Mouse (Mus musculus) hindbrain, embryonic 10.5 days (tissue): Measurements from ENCODE around the gene Cpvl. TPM values are rescaled to one million over a fixed set of nuclear protein-coding genes. Genes with fewer than 3 reads are reported as not detected.
A peak's percentile ranks its signal among the peaks of the same experiment; 100 is the strongest.

Source experiments
- DNase-seq: peaks from one replicate; pipeline ENCODE4 v3.0.0-alpha.2; 2017; ENCODE audit warnings: low spot score
- H3K27ac ChIP-seq: fragments of 300-500 bp; sonication (generic); 2 replicates; pipeline ENCODE4 v1.5.1; 2016; ENCODE audit warnings: mild to moderate bottlenecking, moderate library complexity
- H3K27me3 ChIP-seq: fragments of 300-500 bp; sonication (generic); 2 replicates; pipeline ENCODE4 v1.6.1; 2016; ENCODE audit warnings: mild to moderate bottlenecking; ENCODE audit not compliant: poor library complexity, insufficient read depth, severe bottlenecking
- H3K36me3 ChIP-seq: fragments of 300-500 bp; sonication (generic); 2 replicates; pipeline ENCODE4 v1.6.1; 2016; ENCODE audit warnings: mild to moderate bottlenecking, moderate library complexity
- H3K4me1 ChIP-seq: fragments of 300-500 bp; sonication (generic); replicated peaks from 2 replicates; pipeline ENCODE4 v1.6.1; 2016; ENCODE audit warnings: mild to moderate bottlenecking
- H3K4me3 ChIP-seq: fragments of 300-500 bp; sonication (generic); 2 replicates; pipeline ENCODE4 v1.5.1; 2016; ENCODE audit warnings: mild to moderate bottlenecking, moderate library complexity
- H3K9me3 ChIP-seq: fragments of 300-500 bp; sonication (generic); 2 replicates; pipeline ENCODE4 v1.6.1; 2016; ENCODE audit warnings: mild to moderate bottlenecking, moderate library complexity
- WGBS: fragments of 180-500 bp; shearing (Covaris S2); methylation state at CpG from one replicate; pipeline ENCODE4 v1.1.7; 2016; 5-methylcytosine and 5-hydroxymethylcytosine counted together
- polyA plus RNA-seq: library from polyadenylated mRNA; unstranded; fragments of >200 nt; fragmentation: Nextera tagmentation; extraction: Ambion mirVana; gene quantifications from 2 replicates; pipeline ENCODE4 v1.2.1, GENCODE M21; 2016

The Cpvl gene
- polyA plus RNA-seq, 1 experiment from 2014 or later, result 0.24 TPM

- Histone ChIP-seq H3K27me3 (no peaks in the 10 kb centered on the region), H3K4me1 (peaks cover 34% of the 10 kb centered on the region), H3K27ac (no peak overlapping the region), H3K4me3 (no peak overlapping the region), H3K9me3 (no peaks in the 10 kb centered on the region), H3K36me3 (no peaks in the 10 kb centered on the region)
- WGBS, result 38% methylated on average over 4 of the region's 4 CpGs
- DNase-seq, result no peak
Measured at GRCm38 (mm10) chr6:53948388-53949035, 30.0 kb downstream of the Cpvl start.

DNA sequence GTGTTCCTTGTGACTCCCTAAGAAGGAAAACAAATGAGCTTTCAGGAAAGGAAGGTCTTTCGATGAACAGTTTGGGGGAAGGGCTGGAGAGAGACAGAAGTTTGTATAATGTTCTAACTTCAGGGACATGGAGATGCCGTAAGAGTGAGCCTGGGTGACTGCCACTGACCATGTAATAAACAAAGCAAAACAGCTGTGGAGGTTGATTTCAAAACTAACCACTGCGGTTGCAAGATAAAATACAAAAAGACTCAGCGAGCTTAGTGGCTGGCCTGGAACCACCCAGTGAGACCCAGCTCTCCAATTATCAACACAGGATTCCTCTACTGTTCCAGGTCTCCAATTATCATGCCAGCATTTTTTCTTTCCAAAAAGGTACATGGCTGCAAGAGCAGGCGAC is 33.6 kb downstream of the Cpvl start:
- no peaks in the 10 kb centered on the region for H3K9me3 ChIP-seq
- peaks cover 4% of the 10 kb centered on the region; the same call in 1 of the 2 replicates for H3K27me3 ChIP-seq
- H3K4me3 ChIP-seq, result no peak overlapping the region
- WGBS, result 84% methylated on average over 5 of the region's 5 CpGs
- no peak for DNase-seq
- no peaks in the 10 kb centered on the region for H3K36me3 ChIP-seq
- no peak overlapping the region for H3K27ac ChIP-seq
- H3K4me1 ChIP-seq, result peaks cover 33% of the 10 kb centered on the region

GRCm38 (mm10) chr6:53944417-53944816 is 34.1 kb downstream of the Cpvl start:
- peaks cover 4% of the 10 kb centered on the region; the same call in 1 of the 2 replicates for H3K27me3 ChIP-seq
- H3K27ac ChIP-seq, result no peak overlapping the region
- no peaks in the 10 kb centered on the region for H3K9me3 ChIP-seq
- H3K4me3 ChIP-seq, result no peak overlapping the region
- H3K36me3 ChIP-seq, result no peaks in the 10 kb centered on the region
- DNase-seq, result no peak
- 88% methylated on average over 3 of the region's 3 CpGs for WGBS
- H3K4me1 ChIP-seq, result peaks cover 38% of the 10 kb centered on the region

- 85% methylated on average over 7 of the region's 7 CpGs for WGBS
- Histone ChIP-seq H3K36me3 (no peaks in the 10 kb centered on the region), H3K9me3 (no peaks in the 10 kb centered on the region), H3K27ac (no peak overlapping the region), H3K4me3 (no peak overlapping the region), H3K4me1 (peaks cover 41% of the 10 kb centered on the region), H3K27me3 (peaks cover 4% of the 10 kb centered on the region; the same call in 1 of the 2 replicates)
- no peak for DNase-seq
Measured at GRCm38 (mm10) chr6:53942190-53942831, 36.2 kb downstream of the Cpvl start.

DNA sequence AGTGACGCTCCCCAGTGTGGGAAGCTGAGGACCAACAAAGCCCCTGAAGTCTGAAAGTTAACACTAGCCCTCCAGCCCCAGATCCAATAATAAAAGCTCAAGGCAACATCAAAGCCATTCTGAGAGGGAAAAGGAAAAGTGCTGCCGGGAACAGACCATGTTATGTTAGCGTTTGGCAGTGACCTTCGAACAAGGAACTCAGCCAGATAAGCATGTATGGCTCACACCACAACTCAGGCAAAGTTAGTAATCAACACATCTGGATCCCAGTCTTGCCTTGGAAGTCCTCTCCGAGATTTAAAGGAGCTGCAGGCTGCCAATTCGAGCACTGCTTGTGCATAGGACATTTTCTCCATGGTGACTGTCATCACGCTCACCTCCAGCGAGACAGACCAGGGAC is 38.7 kb downstream of the Cpvl start:
- H3K4me3 ChIP-seq, result no peak overlapping the region
- H3K9me3 ChIP-seq, result no peaks in the 10 kb centered on the region
- no peak for DNase-seq
- H3K27me3 ChIP-seq, result peaks cover 6% of the 10 kb centered on the region; the same call in 1 of the 2 replicates
- 56% methylated on average over 8 of the region's 8 CpGs for WGBS
- H3K27ac ChIP-seq, result peak overlapping the region; percentile 19
- H3K4me1 ChIP-seq, result peaks cover 38% of the 10 kb centered on the region
- no peaks in the 10 kb centered on the region for H3K36me3 ChIP-seq

DNA sequence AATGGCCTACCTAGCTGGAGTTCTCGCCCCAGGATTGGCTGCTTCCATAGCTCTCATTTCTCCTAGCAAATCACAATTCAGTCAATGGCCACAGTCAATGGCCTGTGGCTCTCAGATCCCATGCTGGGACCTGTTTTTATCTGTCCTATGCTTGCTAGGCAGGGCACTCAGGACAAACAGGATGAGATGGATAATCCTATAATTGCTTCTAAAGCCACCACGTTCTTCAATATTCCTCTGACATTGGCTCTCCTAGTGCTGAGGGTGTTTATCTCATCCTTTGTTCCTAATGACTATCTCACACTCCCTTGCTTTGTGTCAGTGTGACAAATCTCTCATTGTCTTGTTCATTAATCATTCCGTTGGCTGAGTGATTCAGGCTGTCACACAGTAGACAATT is 39.5 kb downstream of the Cpvl start:
- Histone ChIP-seq H3K36me3 (no peaks in the 10 kb centered on the region), H3K4me3 (no peak overlapping the region), H3K9me3 (no peaks in the 10 kb centered on the region), H3K4me1 (peaks cover 38% of the 10 kb centered on the region), H3K27me3 (peaks cover 6% of the 10 kb centered on the region; the same call in 1 of the 2 replicates), H3K27ac (peak overlapping the region; percentile 19; the same call in 1 of the 2 replicates)
- DNase-seq, result peak; percentile 34
- WGBS, result 22% methylated on average over 3 of the region's 3 CpGs

DNA sequence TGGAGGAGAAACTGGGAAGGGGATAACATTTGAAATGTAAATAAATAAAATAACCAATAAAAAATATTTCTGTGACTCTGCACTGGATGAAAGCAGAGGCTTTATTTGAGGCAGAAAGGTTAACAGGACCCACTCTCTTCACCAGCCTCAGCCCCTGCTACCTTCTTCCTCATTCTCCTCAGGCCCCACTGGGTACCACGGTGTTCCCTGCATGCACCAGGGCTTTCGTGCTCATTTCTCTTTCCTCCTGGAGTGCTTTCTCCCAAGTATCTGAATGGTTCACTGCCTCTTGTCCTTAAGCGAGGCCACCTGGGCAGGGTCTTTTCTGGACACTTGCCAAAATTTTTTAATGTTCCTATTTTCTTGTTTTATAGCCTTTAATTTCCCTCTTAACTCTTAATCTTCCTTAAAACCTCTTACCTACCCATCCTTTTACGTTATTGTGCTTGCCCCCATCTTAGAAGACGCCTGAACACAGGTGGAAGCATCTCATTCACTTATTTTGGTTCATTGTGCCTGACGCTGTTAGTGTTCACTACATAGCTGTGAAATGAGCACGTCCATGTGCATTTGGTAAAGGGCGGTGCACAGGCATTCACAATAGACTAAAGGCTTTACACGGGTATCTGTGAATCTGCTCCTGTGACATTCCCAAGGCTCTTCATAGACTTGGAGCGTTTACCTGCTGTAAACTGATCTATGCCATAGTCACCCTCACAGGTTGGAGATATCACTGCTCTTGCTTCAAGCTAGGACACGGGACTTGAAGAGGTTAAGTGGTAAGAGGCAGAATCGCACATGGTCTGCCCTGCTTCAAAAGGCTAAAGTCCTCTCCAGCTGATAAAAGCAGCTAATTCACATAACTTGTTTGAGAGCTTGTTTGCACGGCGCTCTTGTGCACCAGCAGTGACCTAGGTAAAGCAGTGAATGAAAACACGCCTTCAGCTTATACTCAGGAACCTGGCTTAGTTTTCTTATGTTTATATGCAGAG is 41.0 kb downstream of the Cpvl start:
- Histone ChIP-seq H3K9me3 (no peaks in the 10 kb centered on the region), H3K4me1 (peaks cover 38% of the 10 kb centered on the region), H3K27me3 (peaks cover 6% of the 10 kb centered on the region; the same call in 1 of the 2 replicates), H3K36me3 (no peaks in the 10 kb centered on the region), H3K27ac (no peak overlapping the region), H3K4me3 (no peak overlapping the region)
- WGBS, result 82% methylated on average over 15 of the region's 15 CpGs
- DNase-seq, result no peak

- no peak for DNase-seq
- Histone ChIP-seq H3K4me1 (peaks cover 12% of the 10 kb centered on the region), H3K27ac (no peak overlapping the region), H3K4me3 (no peak overlapping the region), H3K27me3 (no peaks in the 10 kb centered on the region; the same call in 1 of the 2 replicates), H3K9me3 (no peaks in the 10 kb centered on the region), H3K36me3 (no peaks in the 10 kb centered on the region)
- 63% methylated on average over 8 of the region's 8 CpGs for WGBS
Measured at GRCm38 (mm10) chr6:53931605-53932004, 46.9 kb downstream of the Cpvl start.

- 69% methylated on average over 4 of the region's 4 CpGs for WGBS
Measured at GRCm38 (mm10) chr6:53929858-53930257, 48.6 kb downstream of the Cpvl start.

GRCm38 (mm10) chr6:53926197-53926596 is 52.3 kb downstream of the Cpvl start:
- DNase-seq, result no peak
- H3K9me3 ChIP-seq, result no peaks in the 10 kb centered on the region
- no peak overlapping the region for H3K4me3 ChIP-seq
- no peak overlapping the region for H3K27ac ChIP-seq
- WGBS, result 93% methylated on average over 2 of the region's 2 CpGs
- peaks cover 12% of the 10 kb centered on the region for H3K4me1 ChIP-seq
- no peaks in the 10 kb centered on the region for H3K36me3 ChIP-seq
- H3K27me3 ChIP-seq, result no peaks in the 10 kb centered on the region

More at GRCm38 (mm10) chr6:53929858-53930257, 48.6 kb downstream of the Cpvl start:
- H3K4me3 ChIP-seq, result no peak overlapping the region
- no peaks in the 10 kb centered on the region for H3K9me3 ChIP-seq
- H3K4me1 ChIP-seq, result peaks cover 12% of the 10 kb centered on the region
- H3K36me3 ChIP-seq, result no peaks in the 10 kb centered on the region
- no peak overlapping the region for H3K27ac ChIP-seq
- DNase-seq, result no peak
- no peaks in the 10 kb centered on the region; the same call in 1 of the 2 replicates for H3K27me3 ChIP-seq

GRCm38 (mm10) chr6:53925192-53925591 is 53.3 kb downstream of the Cpvl start:
- Histone ChIP-seq H3K27me3 (no peaks in the 10 kb centered on the region), H3K4me1 (peaks cover 4% of the 10 kb centered on the region; the same call in 1 of the 2 replicates), H3K27ac (no peak overlapping the region), H3K9me3 (no peaks in the 10 kb centered on the region), H3K4me3 (no peak overlapping the region), H3K36me3 (no peaks in the 10 kb centered on the region)
- DNase-seq, result no peak
- WGBS, result 58% methylated on average over 8 of the region's 8 CpGs

DNA sequence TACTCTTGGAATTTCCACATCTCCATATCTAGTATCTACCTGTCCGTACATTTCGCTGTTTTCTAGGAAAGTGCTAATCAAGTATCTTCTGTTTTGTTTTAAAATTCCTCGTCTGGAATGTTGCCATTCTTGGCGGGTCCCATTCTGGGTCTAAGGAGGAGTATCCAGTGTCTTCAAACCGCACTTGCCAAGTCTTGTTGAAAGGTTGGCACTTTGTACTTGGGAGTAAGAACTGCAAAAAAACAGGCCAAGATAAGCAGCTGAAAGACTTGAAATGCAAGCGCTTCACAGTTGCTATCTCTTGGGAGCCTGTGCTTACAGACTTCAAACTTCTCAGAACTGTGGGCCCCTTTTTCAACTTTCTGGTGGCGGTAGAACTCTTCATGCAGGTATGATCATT is 58.4 kb downstream of the Cpvl start:
- 84% methylated on average over 7 of the region's 7 CpGs for WGBS
- DNase-seq, result no peak
- H3K4me3 ChIP-seq, result no peak overlapping the region
- H3K27ac ChIP-seq, result no peak overlapping the region
- H3K27me3 ChIP-seq, result no peaks in the 10 kb centered on the region
- no peaks in the 10 kb centered on the region for H3K9me3 ChIP-seq
- H3K4me1 ChIP-seq, result no peaks in the 10 kb centered on the region
- no peaks in the 10 kb centered on the region for H3K36me3 ChIP-seq
